In genomic region chr10:62509032-62509656, GRCm38 (mm10) we compare ENCODE assay signal across 8 mouse cellular contexts. TPM values are rescaled to one million over a fixed set of nuclear protein-coding genes. Genes with fewer than 3 reads are reported as not detected.
DNase-seq lines count a peak whose midpoint lies in the region; ATAC-seq and TF ChIP-seq lines count a peak whose summit lies in the region.

No protein-coding gene starts in this region.

- H3K9me3 ChIP-seq in heart, embryonic 13.5 days: no peaks in the 10 kb centered on the region
- H3K9me3 ChIP-seq in midbrain, postnatal 0 days (ENCODE audit: low read length): no peaks in the 10 kb centered on the region
- H3K9me3 ChIP-seq in midbrain, embryonic 11.5 days (ENCODE audit: control insufficient read depth, low read length): no peaks in the 10 kb centered on the region
- H3K9me3 ChIP-seq in liver, embryonic 14.5 days (ENCODE audit: control insufficient read depth, low read length): no peaks in the 10 kb centered on the region

- TF ChIP-seq CTCF in midbrain, postnatal 0 days (IDR thresholded peaks at IDR 0.05): no peak
- TF ChIP-seq CTCF in liver, embryonic 14.5 days (IDR thresholded peaks at IDR 0.05; ENCODE audit: low read depth): no peak
- TF ChIP-seq CTCF in small intestine, adult 2 months (IDR thresholded peaks at IDR 0.05; ENCODE audit: extremely low read depth, insufficient read length, insufficient replicate concordance, low read depth, low read length): no peak

- WGBS in heart, embryonic 13.5 days: 51% methylated on average over 11 of the region's 11 CpGs
- WGBS in midbrain, postnatal 0 days: 73% methylated on average over 11 of the region's 11 CpGs
- whole genome bisulfite sequencing in midbrain, embryonic 11.5 days: 72% methylated on average over 11 of the region's 11 CpGs
- 42% methylated on average over 11 of the region's 11 CpGs for WGBS in liver, embryonic 14.5 days (ENCODE audit: insufficient replicate concordance)
- WGBS in small intestine, adult 2 months: 31% methylated on average over 11 of the region's 11 CpGs

- H3K27ac ChIP-seq in heart, embryonic 13.5 days (replicated peaks): no peak overlapping the region
- no peak overlapping the region for H3K27ac ChIP-seq in midbrain, postnatal 0 days (ENCODE audit: low read depth, low read length)
- H3K27ac ChIP-seq in midbrain, embryonic 11.5 days (ENCODE audit: low read depth, low read length): no peak overlapping the region
- no peak overlapping the region for H3K27ac ChIP-seq in liver, embryonic 14.5 days
- peak overlapping the region; percentile 94 for H3K27ac ChIP-seq in small intestine, adult 2 months (ENCODE audit: insufficient read depth, low read depth, low read length)

- TF ChIP-seq POLR2A in small intestine, adult 2 months (IDR thresholded peaks at IDR 0.05; ENCODE audit: low read depth, low read length): no peak

- peaks cover 12% of the 10 kb centered on the region for H3K4me1 ChIP-seq in heart, embryonic 13.5 days
- H3K4me1 ChIP-seq in midbrain, postnatal 0 days (ENCODE audit: insufficient read depth, low read length): no peaks in the 10 kb centered on the region
- H3K4me1 ChIP-seq in midbrain, embryonic 11.5 days (ENCODE audit: control insufficient read depth, insufficient read depth, low read length): no peaks in the 10 kb centered on the region
- H3K4me1 ChIP-seq in liver, embryonic 14.5 days (replicated peaks; ENCODE audit: control insufficient read depth in 2 of 2, insufficient read depth in 2 of 2, low read length in 1 of 2): peaks cover 33 to 43% of the 10 kb centered on the region in 2 experiments
- H3K4me1 ChIP-seq in small intestine, adult 2 months (ENCODE audit: control insufficient read depth, insufficient read depth, insufficient read length, low read length): peaks cover 9% of the 10 kb centered on the region; the same call in 1 of the 2 replicates

- no peak overlapping the region; the same call in 1 of the 2 replicates for H3K4me3 ChIP-seq in heart, embryonic 13.5 days
- no peak overlapping the region for H3K4me3 ChIP-seq in midbrain, postnatal 0 days (ENCODE audit: low read depth, low read length)
- H3K4me3 ChIP-seq in midbrain, embryonic 11.5 days (ENCODE audit: low read depth, low read length): no peak overlapping the region
- no peak overlapping the region for H3K4me3 ChIP-seq in liver, embryonic 14.5 days (ENCODE audit: insufficient read depth in 1 of 2, low read depth in 2 of 2, low read length in 2 of 2)
- no peak overlapping the region for H3K4me3 ChIP-seq in small intestine, adult 2 months (ENCODE audit: low read depth, low read length)

- peaks cover 30% of the 10 kb centered on the region for H3K27me3 ChIP-seq in heart, embryonic 13.5 days (replicated peaks)
- no peaks in the 10 kb centered on the region for H3K27me3 ChIP-seq in midbrain, postnatal 0 days (ENCODE audit: insufficient read depth, low read length)
- no peaks in the 10 kb centered on the region for H3K27me3 ChIP-seq in midbrain, embryonic 11.5 days (ENCODE audit: control insufficient read depth, insufficient read depth, low read length)
- no peaks in the 10 kb centered on the region for H3K27me3 ChIP-seq in liver, embryonic 14.5 days (ENCODE audit: control insufficient read depth, insufficient read depth, low read length)
- no peaks in the 10 kb centered on the region for H3K27me3 ChIP-seq in small intestine, adult 2 months (ENCODE audit: control insufficient read depth, insufficient read depth, low read length)

- no peak overlapping the region for H3K9ac ChIP-seq in heart, embryonic 13.5 days
- no peak overlapping the region for H3K9ac ChIP-seq in midbrain, postnatal 0 days (replicated peaks; ENCODE audit: low read length, poor library complexity, severe bottlenecking)
- no peak overlapping the region for H3K9ac ChIP-seq in midbrain, embryonic 11.5 days (ENCODE audit: low read length)
- no peak overlapping the region for H3K9ac ChIP-seq in liver, embryonic 14.5 days (replicated peaks)

- peak overlapping the region; percentile 75; the same call in 1 of the 2 replicates for H3K4me2 ChIP-seq in heart, embryonic 13.5 days
- H3K4me2 ChIP-seq in midbrain, postnatal 0 days (ENCODE audit: low read depth, low read length, poor library complexity, severe bottlenecking): peak overlapping the region; percentile 47; the same call in 1 of the 2 replicates
- H3K4me2 ChIP-seq in midbrain, embryonic 11.5 days: no peak overlapping the region
- H3K4me2 ChIP-seq in liver, embryonic 14.5 days (ENCODE audit: low read depth): peak overlapping the region; percentile 81

- no peaks in the 10 kb centered on the region for H3K36me3 ChIP-seq in heart, embryonic 13.5 days
- H3K36me3 ChIP-seq in midbrain, postnatal 0 days (ENCODE audit: insufficient read depth, low read length): no peaks in the 10 kb centered on the region
- H3K36me3 ChIP-seq in midbrain, embryonic 11.5 days (ENCODE audit: control insufficient read depth, insufficient read depth, low read length): no peaks in the 10 kb centered on the region
- H3K36me3 ChIP-seq in liver, embryonic 14.5 days (replicated peaks; ENCODE audit: control insufficient read depth, insufficient read depth, low read depth): no peaks in the 10 kb centered on the region
- H3K36me3 ChIP-seq in small intestine, adult 2 months (ENCODE audit: control insufficient read depth, insufficient read depth, low read length): no peaks in the 10 kb centered on the region

- TF ChIP-seq EP300 in liver, embryonic 14.5 days (IDR thresholded peaks at IDR 0.05; ENCODE audit: low read depth): no peak

- ATAC-seq in heart, embryonic 13.5 days (ENCODE audit: extremely low read depth, insufficient number of reproducible peaks, low FRiP score, low TSS enrichment): no peak
- ATAC-seq in midbrain, postnatal 0 days (ENCODE audit: low FRiP score): no peak
- no peak for ATAC-seq in midbrain, embryonic 11.5 days (ENCODE audit: low FRiP score)
- no peak for ATAC-seq in liver, embryonic 14.5 days (ENCODE audit: insufficient read depth)

- DNase-seq in heart, adult 8-10 months (ENCODE audit: low spot score): no peak
- no peak for DNase-seq in midbrain, postnatal 0 days (ENCODE audit: low spot score)
- no peak for DNase-seq in midbrain, embryonic 11.5 days (ENCODE audit: low spot score, missing footprints)
- no peak for DNase-seq in liver, embryonic 14.5 days (ENCODE audit: low read depth in 3 of 3, low spot score in 3 of 3)
- no peak for DNase-seq in thymus, postnatal 10 days (ENCODE audit: low spot score in 2 of 2)
- no peak for DNase-seq in cerebellum, adult 8-10 months

RNA-seq across cellular contexts. Expression of gene Srgn, which starts 18.1 kb away (rescaled TPM):
- 8.2 and 8.6 TPM in 2 replicates for polyA plus RNA-seq in heart, embryonic 13.5 days (2015; fragmentation: Nextera tagmentation; extraction: Ambion mirVana)
- 10 to 100 TPM; 36.1 to 45.8 (median 37.8) TPM for total RNA-seq in heart, adult 8-10 months (2022)
- total RNA-seq in midbrain, postnatal 0 days (2014; rRNA removed): 15.5 and 16.2 TPM in 2 replicates
- 19.3 and 23.5 TPM in 2 replicates for polyA plus RNA-seq in midbrain, postnatal 0 days (2015; fragmentation: Nextera tagmentation; extraction: Ambion mirVana)
- polyA plus RNA-seq in midbrain, embryonic 11.5 days (2014; fragmentation: Nextera tagmentation; extraction: Ambion mirVana): 6.6 and 6.8 TPM in 2 replicates
- 23.3 and 23.7 TPM in 2 replicates for polyA plus RNA-seq in liver, embryonic 14.5 days (2012; rRNA removed)
- 73.2 and 82.6 TPM in 2 replicates for polyA plus RNA-seq in liver, embryonic 14.5 days (2014; fragmentation: Nextera tagmentation; extraction: Ambion mirVana)
- 6.5 and 8.2 TPM in 2 replicates for polyA plus RNA-seq in small intestine, adult 2 months (2012; rRNA removed)

RNA-seq across cellular contexts. Expression of gene Vps26a, which starts 22.5 kb away (rescaled TPM):
- 67.5 and 70.3 TPM in 2 replicates for polyA plus RNA-seq in heart, embryonic 13.5 days (2015; fragmentation: Nextera tagmentation; extraction: Ambion mirVana)
- 10 to 100 TPM; 42.9 to 55.6 (median 50.1) TPM for total RNA-seq in heart, adult 8-10 months (2022)
- total RNA-seq in midbrain, postnatal 0 days (2014; rRNA removed): 28.6 and 31.4 TPM in 2 replicates
- 41.8 and 42.6 TPM in 2 replicates for polyA plus RNA-seq in midbrain, postnatal 0 days (2015; fragmentation: Nextera tagmentation; extraction: Ambion mirVana)
- polyA plus RNA-seq in midbrain, embryonic 11.5 days (2014; fragmentation: Nextera tagmentation; extraction: Ambion mirVana): 107 and 117 TPM in 2 replicates
- polyA plus RNA-seq in liver, embryonic 14.5 days (2012; rRNA removed): 9.1 and 14.7 TPM in 2 replicates
- polyA plus RNA-seq in liver, embryonic 14.5 days (2014; fragmentation: Nextera tagmentation; extraction: Ambion mirVana): 40.6 and 42.8 TPM in 2 replicates
- polyA plus RNA-seq in small intestine, adult 2 months (2012; rRNA removed): 1.3 and 3.2 TPM in 2 replicates

RNA-seq across cellular contexts. Expression of gene Supv3l1, which starts 59.6 kb away (rescaled TPM):
- polyA plus RNA-seq in heart, embryonic 13.5 days (2015; fragmentation: Nextera tagmentation; extraction: Ambion mirVana): 26.6 and 27.0 TPM in 2 replicates
- 10 to 100 TPM; 35.9 to 46.2 (median 40.4) TPM for total RNA-seq in heart, adult 8-10 months (2022)
- 23.4 and 26.6 TPM in 2 replicates for total RNA-seq in midbrain, postnatal 0 days (2014; rRNA removed)
- polyA plus RNA-seq in midbrain, postnatal 0 days (2015; fragmentation: Nextera tagmentation; extraction: Ambion mirVana): 15.5 and 16.1 TPM in 2 replicates
- polyA plus RNA-seq in midbrain, embryonic 11.5 days (2014; fragmentation: Nextera tagmentation; extraction: Ambion mirVana): 29.1 and 31.6 TPM in 2 replicates
- polyA plus RNA-seq in liver, embryonic 14.5 days (2012; rRNA removed): 12.6 and 16.4 TPM in 2 replicates
- polyA plus RNA-seq in liver, embryonic 14.5 days (2014; fragmentation: Nextera tagmentation; extraction: Ambion mirVana): 13.5 and 14.4 TPM in 2 replicates
- polyA plus RNA-seq in small intestine, adult 2 months (2012; rRNA removed): 8.4 and 10.9 TPM in 2 replicates

RNA-seq across cellular contexts. Expression of gene 4930507D05Rik, which starts 59.9 kb away (rescaled TPM):
- 0.56 and 0.61 TPM in 2 replicates for polyA plus RNA-seq in heart, embryonic 13.5 days (2015; fragmentation: Nextera tagmentation; extraction: Ambion mirVana)
- under 1 TPM; 0.14 to 0.37 (median 0.22) TPM for total RNA-seq in heart, adult 8-10 months (2022)
- total RNA-seq in midbrain, postnatal 0 days (2014; rRNA removed): 1.7 and 2.7 TPM in 2 replicates
- polyA plus RNA-seq in midbrain, postnatal 0 days (2015; fragmentation: Nextera tagmentation; extraction: Ambion mirVana): 1.2 and 1.5 TPM in 2 replicates
- polyA plus RNA-seq in midbrain, embryonic 11.5 days (2014; fragmentation: Nextera tagmentation; extraction: Ambion mirVana): 1.2 and 1.7 TPM in 2 replicates
- 0.11 TPM in 2 replicates for polyA plus RNA-seq in liver, embryonic 14.5 days (2012; rRNA removed)
- polyA plus RNA-seq in liver, embryonic 14.5 days (2014; fragmentation: Nextera tagmentation; extraction: Ambion mirVana): 0.25 TPM in 1 of 2 replicates, not detected in the other
- polyA plus RNA-seq in small intestine, adult 2 months (2012; rRNA removed): 0.05 TPM in 1 of 2 replicates, not detected in the other
